Mouse (Mus musculus) intestine, embryonic 14.5 days (tissue): ENCODE data around the gene Gm49387. TPM values are rescaled to one million over a fixed set of nuclear protein-coding genes. Genes with fewer than 3 reads are reported as not detected.

Experiments used
- ATAC-seq: fragments of 200-750 bp; cut with Nextera tagmentation; replicated peaks from 2 replicates; pipeline ENCODE4 v1.8.0; 2017; ENCODE audit warnings: low read depth, moderate number of reproducible peaks, moderate TSS enrichment, moderate library complexity; ENCODE audit not compliant: low FRiP score, low TSS enrichment
- DNase-seq: peaks from one replicate; pipeline ENCODE4 v3.0.0-alpha.2; 2018; ENCODE audit warnings: low spot score
- H3K27ac ChIP-seq: fragments of 300-500 bp; sonication (generic); 2 replicates; pipeline ENCODE4 v1.5.1; 2014; ENCODE audit warnings: low read depth, mild to moderate bottlenecking, control low read depth
- H3K27me3 ChIP-seq: fragments of 300-500 bp; sonication (generic); replicated peaks from 2 replicates; pipeline ENCODE4 v1.6.1; 2014; ENCODE audit warnings: low read length, control low read depth; ENCODE audit not compliant: control insufficient read depth, insufficient read depth
- H3K36me3 ChIP-seq: fragments of 300-500 bp; sonication (generic); 2 replicates; pipeline ENCODE4 v1.6.1; 2014; ENCODE audit warnings: low read length, control low read depth; ENCODE audit not compliant: control insufficient read depth, insufficient read depth
- H3K4me1 ChIP-seq: fragments of 300-500 bp; sonication (generic); replicated peaks from 2 replicates; pipeline ENCODE4 v1.6.1; 2014; ENCODE audit warnings: low read length, control low read depth, mixed read lengths; ENCODE audit not compliant: control insufficient read depth, insufficient read depth
- H3K4me2 ChIP-seq: fragments of 300-500 bp; sonication (generic); 2 replicates; pipeline ENCODE4 v1.6.1; 2014; ENCODE audit warnings: low read length
- H3K4me3 ChIP-seq: fragments of 300-500 bp; sonication (generic); 2 replicates; pipeline ENCODE4 v1.5.1; 2014; ENCODE audit warnings: low read depth, low read length, control low read depth, mixed read lengths
- H3K9ac ChIP-seq: fragments of 300-500 bp; sonication (generic); 2 replicates; pipeline ENCODE4 v1.6.1; 2014; ENCODE audit warnings: mild to moderate bottlenecking, low read length
- H3K9me3 ChIP-seq: fragments of 300-500 bp; sonication (generic); 2 replicates; pipeline ENCODE4 v1.6.1; 2016; ENCODE audit warnings: low read length, control low read depth; ENCODE audit not compliant: control insufficient read depth
- WGBS: fragments of 180-500 bp; shearing (Covaris S2); extraction: QIAGEN DNeasy Blood & Tissue Kit; methylation state at CpG from one replicate; pipeline ENCODE4 v1.1.7; 2014; 5-methylcytosine and 5-hydroxymethylcytosine counted together
- polyA plus RNA-seq: library from polyadenylated mRNA; unstranded; fragments of >200 nt; fragmentation: Nextera tagmentation; extraction: Ambion mirVana; gene quantifications from 2 replicates; pipeline ENCODE4 v1.2.1, GENCODE M21; 2014

The Gm49387 gene
- polyA plus RNA-seq, 1 experiment from 2014 or later: 2.3 TPM

- no peak for DNase-seq
- Histone ChIP-seq H3K36me3 (no peaks in the 10 kb centered on the region), H3K4me2 (no peak overlapping the region), H3K27ac (no peak overlapping the region), H3K9me3 (no peaks in the 10 kb centered on the region), H3K9ac (no peak overlapping the region), H3K4me1 (peaks cover 13% of the 10 kb centered on the region), H3K4me3 (no peak overlapping the region), H3K27me3 (no peaks in the 10 kb centered on the region)
- no peak for ATAC-seq
- 35% methylated on average over 9 of the region's 9 CpGs for WGBS
Observed at GRCm38 (mm10) chr14:31577966-31578735, 62.5 kb downstream of the Gm49387 start.

DNA sequence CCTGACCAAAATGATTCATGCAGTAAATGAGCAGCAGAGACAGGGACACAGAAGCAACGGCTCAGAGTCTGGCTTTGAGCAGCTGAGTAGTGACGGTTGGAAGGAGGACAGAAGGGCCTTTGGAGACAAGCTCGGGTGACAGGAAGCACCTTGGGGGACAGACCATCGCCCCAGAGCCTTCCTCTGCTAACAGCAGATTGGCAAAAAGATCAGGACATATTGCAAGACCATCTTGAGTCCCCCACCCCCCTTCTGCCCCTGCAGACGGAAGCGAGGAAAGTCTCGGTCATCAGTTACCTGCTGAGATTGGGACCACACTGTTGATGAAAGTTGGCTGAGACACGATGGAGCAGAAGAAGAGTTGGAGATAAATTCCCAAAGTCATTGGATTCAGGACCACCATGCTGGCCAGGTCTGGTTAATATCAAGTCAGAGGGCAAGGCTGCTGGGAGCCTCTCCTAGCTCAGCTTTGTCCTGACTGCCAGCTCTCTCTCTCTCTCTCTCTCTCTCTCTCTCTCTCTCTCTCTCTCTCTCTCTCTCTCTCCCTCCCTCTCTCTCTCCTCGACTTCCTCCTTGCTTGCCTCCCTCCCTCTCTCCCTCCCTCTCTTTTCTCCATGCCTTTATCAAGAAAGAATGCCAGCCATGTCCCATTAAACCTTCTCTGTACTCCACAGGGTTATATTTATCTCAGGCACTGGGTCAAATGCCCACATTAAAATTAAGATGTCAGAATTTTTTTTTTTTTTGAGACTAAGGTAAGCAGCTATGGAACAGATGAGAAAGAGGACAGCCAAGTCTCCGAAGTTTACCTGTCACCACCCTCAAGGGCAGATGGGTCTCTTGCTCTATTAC lies 63.6 kb downstream of the Gm49387 start:
- H3K27me3 ChIP-seq: no peaks in the 10 kb centered on the region
- WGBS: 27% methylated on average over 10 of the region's 10 CpGs
- H3K4me1 ChIP-seq: peaks cover 16% of the 10 kb centered on the region
- no peak overlapping the region for H3K4me2 ChIP-seq
- DNase-seq (no peak), ATAC-seq (0 out of 2 replicates have a peak, but pooled peaks have one; percentile 29)
- no peak overlapping the region for H3K9ac ChIP-seq
- no peak overlapping the region for H3K4me3 ChIP-seq
- H3K9me3 ChIP-seq: no peaks in the 10 kb centered on the region
- H3K36me3 ChIP-seq: no peaks in the 10 kb centered on the region
- H3K27ac ChIP-seq: no peak overlapping the region

GRCm38 (mm10) chr14:31575866-31576265 lies 64.8 kb downstream of the Gm49387 start:
- no peak overlapping the region for H3K9ac ChIP-seq
- no peak overlapping the region for H3K4me3 ChIP-seq
- DNase-seq (no peak), ATAC-seq (no peak)
- H3K27me3 ChIP-seq: no peaks in the 10 kb centered on the region
- no peaks in the 10 kb centered on the region for H3K36me3 ChIP-seq
- H3K4me2 ChIP-seq: no peak overlapping the region
- H3K4me1 ChIP-seq: peaks cover 16% of the 10 kb centered on the region
- no peaks in the 10 kb centered on the region for H3K9me3 ChIP-seq
- H3K27ac ChIP-seq: no peak overlapping the region
- 66% methylated on average over 9 of the region's 9 CpGs for WGBS

DNA sequence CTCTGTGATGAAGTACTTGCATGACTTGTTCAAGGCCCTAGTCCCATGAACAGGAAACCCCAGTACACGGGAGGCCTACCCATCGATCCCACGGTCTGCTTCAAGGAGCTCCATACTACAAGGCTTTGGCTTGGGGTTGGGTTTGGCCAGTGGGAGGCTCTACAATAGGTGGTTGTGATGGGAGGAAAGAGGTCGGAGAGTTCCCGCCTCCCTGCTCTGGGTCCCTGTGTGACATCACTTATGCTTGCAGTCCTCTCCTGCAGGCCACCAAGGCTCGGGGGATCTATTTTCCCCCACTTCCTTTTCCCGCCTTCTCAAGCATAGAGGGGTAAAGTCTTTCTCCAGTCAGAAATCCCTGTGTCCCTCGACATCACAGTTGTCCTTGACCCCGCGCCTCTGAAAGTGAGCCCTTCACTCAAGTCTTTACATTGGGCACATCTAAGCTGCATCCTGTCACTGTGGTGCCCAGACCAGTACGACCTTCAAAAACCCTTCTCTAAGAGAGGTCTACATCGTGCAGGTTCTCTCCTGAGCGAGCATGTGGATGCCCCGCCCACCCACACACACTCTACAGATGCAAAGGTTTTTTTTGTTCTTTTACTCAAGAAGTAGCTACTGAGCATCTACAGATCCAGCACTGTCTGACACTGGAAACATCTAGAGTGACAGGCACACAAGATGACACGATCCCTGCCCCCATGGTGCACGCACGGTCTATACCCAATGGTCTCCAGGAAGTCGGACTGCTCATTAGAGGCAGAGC lies 65.6 kb downstream of the Gm49387 start:
- WGBS: 90% methylated on average over 18 of the region's 18 CpGs
- Histone ChIP-seq H3K27ac (no peak overlapping the region), H3K4me3 (no peak overlapping the region), H3K36me3 (no peaks in the 10 kb centered on the region), H3K4me1 (peaks cover 16% of the 10 kb centered on the region), H3K27me3 (no peaks in the 10 kb centered on the region), H3K9me3 (no peaks in the 10 kb centered on the region), H3K9ac (no peak overlapping the region), H3K4me2 (no peak overlapping the region)
- no peak for ATAC-seq
- no peak for DNase-seq

- WGBS: 66% methylated on average over 9 of the region's 9 CpGs
- ATAC-seq (no peak), DNase-seq (no peak)
- no peaks in the 10 kb centered on the region for H3K36me3 ChIP-seq
- no peaks in the 10 kb centered on the region for H3K27me3 ChIP-seq
- H3K27ac ChIP-seq: no peak overlapping the region
- no peaks in the 10 kb centered on the region for H3K9me3 ChIP-seq
- no peak overlapping the region for H3K9ac ChIP-seq
- peaks cover 15% of the 10 kb centered on the region for H3K4me1 ChIP-seq
- no peak overlapping the region for H3K4me2 ChIP-seq
- no peak overlapping the region for H3K4me3 ChIP-seq
Observed at GRCm38 (mm10) chr14:31572561-31573175, 68.0 kb downstream of the Gm49387 start.

DNA sequence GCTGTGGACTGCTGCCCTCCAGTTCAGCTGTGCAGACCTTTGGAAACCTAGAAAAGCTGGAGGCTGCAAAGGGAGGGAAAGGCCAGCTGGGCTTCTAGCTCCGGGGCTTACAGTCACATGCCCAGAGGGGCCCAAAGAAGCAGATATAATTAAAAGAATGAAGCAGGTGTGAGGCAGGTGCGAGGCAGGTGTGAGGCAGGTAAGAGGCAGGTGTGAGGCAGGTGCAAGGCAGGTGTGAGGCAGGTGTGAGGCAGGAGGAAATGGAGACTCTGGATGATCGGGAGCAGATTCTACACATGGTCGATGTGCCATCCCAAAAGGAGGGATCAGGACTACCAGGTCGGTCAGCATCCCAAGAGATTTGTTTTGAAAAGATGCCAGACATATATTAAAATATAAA lies 69.3 kb downstream of the Gm49387 start:
- Histone ChIP-seq H3K9ac (no peak overlapping the region), H3K4me2 (no peak overlapping the region), H3K4me1 (peaks cover 8% of the 10 kb centered on the region; the same call in 1 of the 2 replicates), H3K36me3 (no peaks in the 10 kb centered on the region), H3K9me3 (no peaks in the 10 kb centered on the region), H3K4me3 (no peak overlapping the region), H3K27ac (no peak overlapping the region), H3K27me3 (no peaks in the 10 kb centered on the region)
- DNase-seq (no peak), ATAC-seq (no peak)
- WGBS: 87% methylated on average over 5 of the region's 5 CpGs

- H3K4me3 ChIP-seq: no peak overlapping the region
- no peak overlapping the region for H3K27ac ChIP-seq
- H3K4me2 ChIP-seq: no peak overlapping the region
- H3K9me3 ChIP-seq: no peaks in the 10 kb centered on the region
- no peaks in the 10 kb centered on the region for H3K36me3 ChIP-seq
- H3K4me1 ChIP-seq: peaks cover 6% of the 10 kb centered on the region
- DNase-seq: no peak
- H3K9ac ChIP-seq: no peak overlapping the region
- no peak for ATAC-seq
- 60% methylated on average over 6 of the region's 6 CpGs for WGBS
- no peaks in the 10 kb centered on the region for H3K27me3 ChIP-seq
Observed at GRCm38 (mm10) chr14:31570131-31570951, 70.3 kb downstream of the Gm49387 start.
